Mouse (Mus musculus): ENCODE data around the gene Grik3. TPM values are rescaled to one million over a fixed set of nuclear protein-coding genes. Genes with fewer than 3 reads are reported as not detected.
"Not testable (repeated sequence)": the region's sequence is repeated elsewhere in the genome, so short reads cannot be mapped to it uniquely, and the experiment has no call there.

Gene Grik3
- polyA plus RNA-seq, 1 experiment from 2014 or later = 4.4 TPM

- H3K27me3 ChIP-seq (ENCODE audit: control insufficient read depth, insufficient read depth, low read depth, low read length) = no peaks in the 10 kb centered on the region
- no peaks in the 10 kb centered on the region for H3K36me3 ChIP-seq (ENCODE audit: control insufficient read depth, insufficient read depth, low read length)
- H3K4me1 ChIP-seq (ENCODE audit: control insufficient read depth, insufficient read depth, low read length) = peaks cover 27% of the 10 kb centered on the region
- no peak overlapping the region for H3K27ac ChIP-seq (ENCODE audit: low read length)
- no peak overlapping the region for H3K9ac ChIP-seq (ENCODE audit: low read depth, low read length)
- no peak; the same call in 1 of the 2 replicates for ATAC-seq
- no peak overlapping the region for H3K4me3 ChIP-seq (ENCODE audit: low read depth, low read length)
- no peaks in the 10 kb centered on the region for H3K9me3 ChIP-seq (replicated peaks; ENCODE audit: control insufficient read depth, low read length, poor library complexity, severe bottlenecking)
- H3K4me2 ChIP-seq (ENCODE audit: low read length) = no peak overlapping the region
- 78% methylated on average over 8 of the region's 8 CpGs for WGBS
Measured at GRCm38 (mm10) chr4:125600642-125601041, 110.1 kb downstream of the Grik3 start.

GRCm38 (mm10) chr4:125601301-125601700 is 110.8 kb downstream of the Grik3 start:
- H3K36me3 ChIP-seq (ENCODE audit: control insufficient read depth, insufficient read depth, low read length) = no peaks in the 10 kb centered on the region
- ATAC-seq = no peak

GRCm38 (mm10) chr4:125604494-125604893 is 114.0 kb downstream of the Grik3 start:
- Histone ChIP-seq H3K9ac (ENCODE audit: low read depth, low read length) (no peak overlapping the region), H3K9me3 (replicated peaks; ENCODE audit: control insufficient read depth, low read length, poor library complexity, severe bottlenecking) (no peaks in the 10 kb centered on the region), H3K36me3 (ENCODE audit: control insufficient read depth, insufficient read depth, low read length) (no peaks in the 10 kb centered on the region), H3K27me3 (ENCODE audit: control insufficient read depth, insufficient read depth, low read depth, low read length) (no peaks in the 10 kb centered on the region), H3K4me1 (ENCODE audit: control insufficient read depth, insufficient read depth, low read length) (peaks cover 14% of the 10 kb centered on the region), H3K4me2 (ENCODE audit: low read length) (no peak overlapping the region), H3K27ac (ENCODE audit: low read length) (no peak overlapping the region), H3K4me3 (ENCODE audit: low read depth, low read length) (no peak overlapping the region)
- ATAC-seq = no peak
- WGBS = 43% methylated on average over 7 of the region's 7 CpGs

More at GRCm38 (mm10) chr4:125601301-125601700, 110.8 kb downstream of the Grik3 start:
- Histone ChIP-seq H3K4me3 (ENCODE audit: low read depth, low read length) (no peak overlapping the region), H3K4me1 (ENCODE audit: control insufficient read depth, insufficient read depth, low read length) (peaks cover 22% of the 10 kb centered on the region), H3K9me3 (replicated peaks; ENCODE audit: control insufficient read depth, low read length, poor library complexity, severe bottlenecking) (no peaks in the 10 kb centered on the region), H3K27me3 (ENCODE audit: control insufficient read depth, insufficient read depth, low read depth, low read length) (no peaks in the 10 kb centered on the region), H3K4me2 (ENCODE audit: low read length) (no peak overlapping the region), H3K9ac (ENCODE audit: low read depth, low read length) (no peak overlapping the region), H3K27ac (ENCODE audit: low read length) (no peak overlapping the region)
- 59% methylated on average over 3 of the region's 3 CpGs for WGBS

- H3K27me3 ChIP-seq (ENCODE audit: control insufficient read depth, insufficient read depth, low read depth, low read length) = no peaks in the 10 kb centered on the region
- H3K36me3 ChIP-seq (ENCODE audit: control insufficient read depth, insufficient read depth, low read length) = no peaks in the 10 kb centered on the region
- peaks cover 4% of the 10 kb centered on the region; the same call in 1 of the 2 replicates for H3K4me1 ChIP-seq (ENCODE audit: control insufficient read depth, insufficient read depth, low read length)
- H3K9me3 ChIP-seq (replicated peaks; ENCODE audit: control insufficient read depth, low read length, poor library complexity, severe bottlenecking) = no peaks in the 10 kb centered on the region
- no peak overlapping the region for H3K27ac ChIP-seq (ENCODE audit: low read length)
- 84% methylated on average over 6 of the region's 6 CpGs for WGBS
- no peak overlapping the region for H3K4me2 ChIP-seq (ENCODE audit: low read length)
- H3K9ac ChIP-seq (ENCODE audit: low read depth, low read length) = no peak overlapping the region
- ATAC-seq = no peak
- H3K4me3 ChIP-seq (ENCODE audit: low read depth, low read length) = no peak overlapping the region
Measured at GRCm38 (mm10) chr4:125606147-125606546, 115.6 kb downstream of the Grik3 start.

- Histone ChIP-seq H3K27ac (ENCODE audit: low read length) (no peak overlapping the region), H3K9me3 (replicated peaks; ENCODE audit: control insufficient read depth, low read length, poor library complexity, severe bottlenecking) (no peaks in the 10 kb centered on the region), H3K4me3 (ENCODE audit: low read depth, low read length) (no peak overlapping the region), H3K4me1 (ENCODE audit: control insufficient read depth, insufficient read depth, low read length) (no peaks in the 10 kb centered on the region; the same call in 1 of the 2 replicates), H3K27me3 (ENCODE audit: control insufficient read depth, insufficient read depth, low read depth, low read length) (no peaks in the 10 kb centered on the region), H3K4me2 (ENCODE audit: low read length) (no peak overlapping the region), H3K36me3 (ENCODE audit: control insufficient read depth, insufficient read depth, low read length) (no peaks in the 10 kb centered on the region), H3K9ac (ENCODE audit: low read depth, low read length) (no peak overlapping the region)
- ATAC-seq = no peak
- WGBS = 68% methylated on average over 10 of the region's 10 CpGs
Measured at GRCm38 (mm10) chr4:125607397-125608042, 117.0 kb downstream of the Grik3 start.

- not testable (repeated sequence) for H3K9ac ChIP-seq (ENCODE audit: low read depth, low read length); H3K4me1 ChIP-seq (ENCODE audit: control insufficient read depth, insufficient read depth, low read length); H3K4me2 ChIP-seq (ENCODE audit: low read length); ATAC-seq; H3K27ac ChIP-seq (ENCODE audit: low read length); H3K9me3 ChIP-seq (replicated peaks; ENCODE audit: control insufficient read depth, low read length, poor library complexity, severe bottlenecking); H3K4me3 ChIP-seq (ENCODE audit: low read depth, low read length); H3K27me3 ChIP-seq (ENCODE audit: control insufficient read depth, insufficient read depth, low read depth, low read length); H3K36me3 ChIP-seq (ENCODE audit: control insufficient read depth, insufficient read depth, low read length)
- 75% methylated on average over 3 of the region's 4 CpGs for WGBS
Measured at GRCm38 (mm10) chr4:125608896-125609295, 118.4 kb downstream of the Grik3 start.

GRCm38 (mm10) chr4:125609320-125610306 is 119.1 kb downstream of the Grik3 start:
- Histone ChIP-seq H3K27me3 (ENCODE audit: control insufficient read depth, insufficient read depth, low read depth, low read length) (no peaks in the 10 kb centered on the region), H3K4me2 (ENCODE audit: low read length) (no peak overlapping the region), H3K4me1 (ENCODE audit: control insufficient read depth, insufficient read depth, low read length) (no peaks in the 10 kb centered on the region; the same call in 1 of the 2 replicates), H3K9me3 (replicated peaks; ENCODE audit: control insufficient read depth, low read length, poor library complexity, severe bottlenecking) (no peaks in the 10 kb centered on the region), H3K4me3 (ENCODE audit: low read depth, low read length) (no peak overlapping the region), H3K27ac (ENCODE audit: low read length) (no peak overlapping the region), H3K9ac (ENCODE audit: low read depth, low read length) (no peak overlapping the region), H3K36me3 (ENCODE audit: control insufficient read depth, insufficient read depth, low read length) (no peaks in the 10 kb centered on the region)
- WGBS = 57% methylated on average over 21 of the region's 21 CpGs
- ATAC-seq = no peak

GRCm38 (mm10) chr4:125617851-125618250 is 127.4 kb downstream of the Grik3 start:
- H3K27me3 ChIP-seq (ENCODE audit: control insufficient read depth, insufficient read depth, low read depth, low read length) = no peaks in the 10 kb centered on the region
- no peak overlapping the region for H3K9ac ChIP-seq (ENCODE audit: low read depth, low read length)
- 85% methylated on average over 14 of the region's 14 CpGs for WGBS
- ATAC-seq = no peak
- no peaks in the 10 kb centered on the region for H3K4me1 ChIP-seq (ENCODE audit: control insufficient read depth, insufficient read depth, low read length)
- H3K4me3 ChIP-seq (ENCODE audit: low read depth, low read length) = no peak overlapping the region
- H3K27ac ChIP-seq (ENCODE audit: low read length) = no peak overlapping the region
- no peaks in the 10 kb centered on the region for H3K9me3 ChIP-seq (replicated peaks; ENCODE audit: control insufficient read depth, low read length, poor library complexity, severe bottlenecking)
- H3K4me2 ChIP-seq (ENCODE audit: low read length) = no peak overlapping the region
- H3K36me3 ChIP-seq (ENCODE audit: control insufficient read depth, insufficient read depth, low read length) = no peaks in the 10 kb centered on the region

All from midbrain, embryonic 16.5 days (tissue).